Mouse (Mus musculus): Measurements from ENCODE around the gene Ppme1. TPM values are rescaled to one million over a fixed set of nuclear protein-coding genes. Genes with fewer than 3 reads are reported as not detected.

Gene Ppme1
- polyA plus RNA-seq, 1 experiment from 2014 or later, result 118 TPM

DNA sequence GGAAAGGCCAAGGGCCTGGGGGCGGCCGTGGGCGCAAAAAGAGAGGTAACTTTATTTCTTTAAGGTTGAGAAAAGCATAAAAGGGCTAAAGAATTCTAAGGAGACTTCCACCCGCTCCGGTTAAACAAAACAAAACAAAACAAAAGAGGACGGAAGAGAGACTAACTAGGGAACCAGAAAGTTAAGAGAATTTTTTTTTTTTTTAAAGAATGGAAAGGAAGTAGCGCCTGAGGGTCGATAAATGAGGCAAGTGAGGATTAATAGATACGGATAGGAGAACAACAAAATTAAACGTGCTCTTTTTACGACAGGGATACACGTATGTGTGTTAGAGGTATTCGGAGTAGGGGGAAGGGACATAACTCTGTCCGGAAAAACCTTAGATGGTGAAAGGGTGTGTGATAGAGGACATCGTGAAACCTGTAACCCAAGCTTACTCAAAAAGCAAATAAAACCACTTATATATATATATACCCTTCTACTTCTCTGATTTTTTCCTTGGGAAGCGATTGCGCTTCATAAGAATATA, 409 bp upstream of the Ppme1 start:
- Histone ChIP-seq H3K4me1 (replicated peaks) (peaks cover 32% of the 10 kb centered on the region), H3K4me3 (peak overlapping the region; percentile 85), H3K27me3 (ENCODE audit: insufficient read depth, poor library complexity, severe bottlenecking) (no peaks in the 10 kb centered on the region), H3K36me3 (peaks cover 35% of the 10 kb centered on the region), H3K9me3 (no peaks in the 10 kb centered on the region), H3K27ac (peak overlapping the region; percentile 96)
- WGBS, result 8% methylated on average over 17 of the region's 17 CpGs
- no peak for DNase-seq (ENCODE audit: low spot score)

DNA sequence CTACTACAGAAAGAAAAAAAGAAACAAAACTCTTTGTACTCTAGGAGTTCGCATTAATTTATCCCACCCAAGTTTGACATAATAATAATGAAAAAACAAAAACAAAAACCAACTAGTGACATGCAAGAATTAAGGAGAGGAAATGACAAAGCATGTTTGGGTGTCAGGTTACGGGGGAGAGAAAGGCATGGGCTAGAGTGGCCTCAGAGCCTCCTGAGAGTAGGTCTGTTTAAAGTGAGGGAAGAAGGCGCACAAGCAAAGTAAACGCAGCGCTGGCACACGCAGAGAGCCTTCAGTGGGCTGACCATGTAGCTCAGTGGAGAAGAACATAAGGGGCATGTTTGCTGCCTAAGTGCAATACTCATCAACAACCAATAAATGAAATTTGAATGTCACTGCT, 7.2 kb downstream of the Ppme1 start:
- WGBS, result 60% methylated on average over 6 of the region's 6 CpGs
- Histone ChIP-seq H3K27me3 (ENCODE audit: insufficient read depth, poor library complexity, severe bottlenecking) (no peaks in the 10 kb centered on the region), H3K36me3 (peaks cover 28% of the 10 kb centered on the region; the same call in 1 of the 2 replicates), H3K4me1 (replicated peaks) (peaks cover 19% of the 10 kb centered on the region), H3K27ac (no peak overlapping the region), H3K4me3 (no peak overlapping the region), H3K9me3 (no peaks in the 10 kb centered on the region)
- no peak for DNase-seq (ENCODE audit: low spot score)

DNA sequence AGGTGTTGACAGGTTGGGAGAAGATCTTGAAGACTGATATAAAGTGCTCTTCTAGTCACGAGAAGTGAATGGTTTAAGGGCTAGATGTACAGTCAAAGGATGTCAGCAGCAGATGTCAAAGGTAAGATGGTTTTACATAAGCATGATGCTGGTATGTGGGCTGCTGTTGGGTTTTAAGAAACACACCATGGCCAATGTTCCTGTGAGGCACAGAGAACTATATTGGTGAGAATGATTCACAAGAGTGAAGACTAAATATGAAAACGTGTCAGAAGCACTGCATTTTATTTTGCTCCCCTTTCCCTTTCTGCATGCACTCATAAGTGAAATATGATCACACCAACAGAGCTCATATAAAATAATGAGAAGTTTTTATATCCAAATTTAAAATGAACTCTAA, 8.9 kb downstream of the Ppme1 start:
- DNase-seq (ENCODE audit: low spot score), result no peak
- no peak overlapping the region for H3K4me3 ChIP-seq
- peaks cover 8% of the 10 kb centered on the region for H3K4me1 ChIP-seq (replicated peaks)
- peaks cover 27% of the 10 kb centered on the region; the same call in 1 of the 2 replicates for H3K36me3 ChIP-seq
- H3K9me3 ChIP-seq, result no peaks in the 10 kb centered on the region
- H3K27me3 ChIP-seq (ENCODE audit: insufficient read depth, poor library complexity, severe bottlenecking), result no peaks in the 10 kb centered on the region
- H3K27ac ChIP-seq, result no peak overlapping the region
- WGBS, result 89% methylated on average over 2 of the region's 2 CpGs

DNA sequence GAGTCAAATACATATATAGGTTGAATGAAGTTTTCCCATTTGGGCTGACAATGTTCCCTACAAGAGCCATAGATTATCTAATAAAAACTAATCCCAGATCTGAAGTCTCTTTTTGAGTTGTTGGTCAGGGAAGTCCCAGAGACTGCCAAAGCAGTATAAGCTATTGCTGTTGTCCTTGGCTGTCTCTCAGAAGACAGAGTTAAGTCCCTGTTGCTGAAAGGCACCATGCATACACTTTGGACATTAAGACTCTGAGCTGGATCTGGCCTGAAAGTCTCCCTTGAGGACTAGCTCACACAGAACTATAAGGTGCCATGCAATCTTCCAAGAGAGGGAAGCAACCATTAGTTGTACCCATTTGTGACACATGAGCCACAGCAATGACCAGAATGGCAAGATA, 14.3 kb downstream of the Ppme1 start:
- Histone ChIP-seq H3K36me3 (peaks cover 41% of the 10 kb centered on the region), H3K4me3 (no peak overlapping the region), H3K4me1 (replicated peaks) (no peaks in the 10 kb centered on the region), H3K27me3 (ENCODE audit: insufficient read depth, poor library complexity, severe bottlenecking) (no peaks in the 10 kb centered on the region), H3K27ac (no peak overlapping the region), H3K9me3 (no peaks in the 10 kb centered on the region)
- no peak for DNase-seq (ENCODE audit: low spot score)

DNA sequence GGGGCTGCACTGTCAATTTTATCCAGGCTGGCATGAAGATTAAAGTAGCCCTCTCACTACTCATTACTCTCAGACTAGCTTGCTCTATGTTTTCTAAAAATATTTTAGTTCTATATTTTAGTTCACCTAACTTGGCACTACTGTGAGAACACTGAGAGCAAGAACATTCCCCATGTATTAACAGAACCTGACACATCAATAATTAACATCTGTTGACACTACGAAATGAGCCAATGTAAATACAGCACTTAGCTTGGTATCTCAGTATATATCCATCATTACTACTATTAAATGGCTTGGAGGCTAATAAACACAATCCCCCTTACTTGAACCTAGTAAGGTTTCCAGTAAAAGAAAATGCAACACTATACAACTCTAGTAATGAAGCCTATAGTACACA, 15.3 kb downstream of the Ppme1 start:
- no peak for DNase-seq (ENCODE audit: low spot score)
- WGBS, result 99% methylated on average over 1 of the region's 1 CpGs
- H3K4me3 ChIP-seq, result no peak overlapping the region
- no peaks in the 10 kb centered on the region for H3K4me1 ChIP-seq (replicated peaks)
- no peaks in the 10 kb centered on the region for H3K9me3 ChIP-seq
- H3K36me3 ChIP-seq, result peaks cover 50% of the 10 kb centered on the region
- no peaks in the 10 kb centered on the region for H3K27me3 ChIP-seq (ENCODE audit: insufficient read depth, poor library complexity, severe bottlenecking)
- H3K27ac ChIP-seq, result no peak overlapping the region

DNA sequence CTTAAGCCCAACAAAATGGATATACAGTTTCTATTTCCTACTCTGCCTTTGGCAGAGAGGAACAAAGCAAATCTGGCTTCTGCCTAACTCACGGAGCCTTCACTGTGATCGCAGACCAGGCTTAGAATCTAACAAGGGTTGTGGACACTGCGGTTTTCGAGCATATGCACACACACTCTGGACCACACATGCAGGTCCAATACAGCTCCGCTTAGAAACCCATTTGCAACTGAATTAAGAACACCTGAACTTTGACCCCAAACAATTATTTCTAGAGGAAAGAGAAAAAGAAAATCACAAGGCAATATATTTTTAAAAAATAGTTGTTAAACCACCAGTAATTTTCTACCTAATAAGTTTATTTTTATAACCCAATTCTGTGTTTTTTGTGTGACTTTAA, 15.8 kb downstream of the Ppme1 start:
- WGBS, result 86% methylated on average over 5 of the region's 5 CpGs
- no peaks in the 10 kb centered on the region for H3K4me1 ChIP-seq (replicated peaks)
- no peak overlapping the region for H3K27ac ChIP-seq
- no peak for DNase-seq (ENCODE audit: low spot score)
- H3K27me3 ChIP-seq (ENCODE audit: insufficient read depth, poor library complexity, severe bottlenecking), result no peaks in the 10 kb centered on the region
- H3K36me3 ChIP-seq, result peaks cover 54% of the 10 kb centered on the region
- no peaks in the 10 kb centered on the region for H3K9me3 ChIP-seq
- H3K4me3 ChIP-seq, result no peak overlapping the region

DNA sequence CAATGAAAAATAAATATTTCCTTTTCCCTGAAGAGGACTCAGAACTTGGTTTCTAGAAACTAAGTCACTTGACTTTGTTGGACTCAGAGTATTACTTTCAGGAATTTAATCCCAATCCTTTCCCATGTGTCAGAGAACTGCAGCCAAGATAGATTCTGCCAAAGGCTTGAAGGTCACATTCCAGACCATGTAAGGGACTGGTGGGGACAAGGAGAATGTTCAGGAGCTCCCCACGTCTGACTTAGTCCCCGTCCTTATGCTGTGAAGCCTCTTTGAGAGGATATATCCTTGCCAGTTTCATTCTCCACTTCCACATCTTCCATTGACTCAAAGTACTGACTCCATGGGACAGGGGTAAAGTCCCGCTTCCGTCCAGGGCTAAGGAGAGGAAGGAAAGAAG, 17.1 kb downstream of the Ppme1 start:
- WGBS, result 92% methylated on average over 4 of the region's 4 CpGs
- Histone ChIP-seq H3K36me3 (peaks cover 55% of the 10 kb centered on the region), H3K4me1 (replicated peaks) (no peaks in the 10 kb centered on the region), H3K9me3 (no peaks in the 10 kb centered on the region), H3K4me3 (no peak overlapping the region), H3K27ac (no peak overlapping the region), H3K27me3 (ENCODE audit: insufficient read depth, poor library complexity, severe bottlenecking) (no peaks in the 10 kb centered on the region)
- no peak for DNase-seq (ENCODE audit: low spot score)

DNA sequence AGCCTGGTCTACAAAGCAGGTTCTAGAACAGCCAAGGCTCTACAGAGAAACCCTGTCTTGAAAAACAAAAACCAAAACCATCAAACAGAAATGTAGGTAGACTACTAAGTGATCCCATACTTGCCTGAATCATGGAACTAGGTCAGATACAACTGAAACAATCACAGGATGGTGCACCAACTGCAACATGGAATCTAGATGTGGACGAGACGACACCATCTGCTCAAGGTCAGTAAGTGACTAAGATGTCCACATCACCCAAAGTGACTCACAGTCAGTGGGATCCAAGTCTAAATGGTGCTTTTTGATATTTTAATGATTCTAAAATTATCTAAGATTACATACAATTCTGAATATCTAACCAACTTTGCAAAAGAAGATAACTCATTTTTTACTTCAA, 36.2 kb downstream of the Ppme1 start:
- Histone ChIP-seq H3K36me3 (peaks cover 98% of the 10 kb centered on the region), H3K9me3 (no peaks in the 10 kb centered on the region)
- 92% methylated on average over 2 of the region's 2 CpGs for WGBS

DNA sequence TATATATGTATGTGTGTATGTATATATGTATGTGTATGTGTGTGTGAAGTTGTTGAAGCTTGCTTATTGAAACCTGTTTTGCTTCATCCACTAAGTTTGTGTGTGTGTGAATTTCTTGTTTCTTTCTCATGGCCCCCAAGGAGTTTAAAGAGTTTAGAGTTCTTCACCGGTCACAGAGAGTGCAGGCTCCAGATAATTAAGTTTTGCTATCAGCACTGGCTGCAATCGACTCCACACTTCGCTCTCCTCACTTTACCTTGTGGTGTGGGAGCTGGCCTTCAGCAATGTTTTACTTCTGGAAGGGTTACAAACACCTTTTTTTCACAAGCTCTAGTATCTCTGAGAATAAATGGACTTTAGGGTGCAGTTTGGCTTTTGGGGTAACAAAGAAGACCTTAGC, 40.8 kb downstream of the Ppme1 start:
- H3K4me1 ChIP-seq (replicated peaks), result no peaks in the 10 kb centered on the region
- H3K36me3 ChIP-seq, result peaks cover 98% of the 10 kb centered on the region
- H3K27me3 ChIP-seq (ENCODE audit: insufficient read depth, poor library complexity, severe bottlenecking), result no peaks in the 10 kb centered on the region
- no peak overlapping the region for H3K4me3 ChIP-seq
- DNase-seq (ENCODE audit: low spot score), result no peak
- no peaks in the 10 kb centered on the region for H3K9me3 ChIP-seq
- WGBS, result 96% methylated on average over 3 of the region's 3 CpGs
- no peak overlapping the region for H3K27ac ChIP-seq

More for the DNA sequence above, 36.2 kb downstream of the Ppme1 start:
- Histone ChIP-seq H3K27me3 (ENCODE audit: insufficient read depth, poor library complexity, severe bottlenecking) (no peaks in the 10 kb centered on the region), H3K4me1 (replicated peaks) (no peaks in the 10 kb centered on the region), H3K4me3 (no peak overlapping the region), H3K27ac (no peak overlapping the region)
- DNase-seq (ENCODE audit: low spot score), result no peak

DNA sequence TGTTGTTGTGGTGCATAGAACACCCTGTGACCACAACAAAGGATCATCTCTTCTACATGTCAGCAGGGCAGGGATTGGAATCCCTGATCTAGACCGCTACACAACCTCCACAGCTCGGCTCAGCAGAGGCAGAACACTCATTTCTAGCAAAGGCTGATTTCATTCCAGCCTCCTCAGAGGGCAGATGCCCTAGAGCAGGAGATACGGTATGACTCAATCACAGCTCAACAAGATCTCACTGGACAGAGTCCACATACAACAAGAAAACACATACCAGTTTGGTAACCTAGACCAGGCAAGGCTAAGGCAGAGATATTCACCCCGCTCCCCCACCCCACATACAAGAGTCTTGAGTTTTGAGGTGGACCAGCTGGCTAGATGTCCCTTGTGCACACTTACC, 43.5 kb downstream of the Ppme1 start:
- Histone ChIP-seq H3K36me3 (peaks cover 95% of the 10 kb centered on the region), H3K27me3 (ENCODE audit: insufficient read depth, poor library complexity, severe bottlenecking) (no peaks in the 10 kb centered on the region), H3K4me1 (replicated peaks) (no peaks in the 10 kb centered on the region), H3K9me3 (no peaks in the 10 kb centered on the region), H3K4me3 (no peak overlapping the region), H3K27ac (no peak overlapping the region)
- WGBS, result 93% methylated on average over 4 of the region's 4 CpGs
- no peak for DNase-seq (ENCODE audit: low spot score)

DNA sequence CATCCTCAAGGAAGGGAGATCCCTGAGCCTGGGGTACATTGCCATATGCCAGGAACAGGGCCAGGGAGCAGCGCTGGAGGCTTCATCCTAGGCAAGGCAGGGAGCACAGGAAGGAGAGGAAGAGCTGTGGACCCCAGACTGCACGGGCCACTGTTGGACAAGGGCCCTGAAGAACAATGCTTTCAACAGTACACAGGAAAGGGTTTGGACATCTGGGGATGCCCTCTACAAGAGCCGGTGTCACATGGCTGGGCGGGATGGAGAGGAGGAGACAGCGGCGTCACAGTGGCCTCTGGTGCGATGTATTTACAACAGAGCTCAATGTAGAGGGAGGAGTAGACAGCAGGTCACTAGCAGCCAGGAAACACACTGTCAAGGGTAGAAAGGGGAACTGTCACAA, 44.6 kb downstream of the Ppme1 start:
- Histone ChIP-seq H3K9me3 (no peaks in the 10 kb centered on the region), H3K27me3 (ENCODE audit: insufficient read depth, poor library complexity, severe bottlenecking) (no peaks in the 10 kb centered on the region), H3K36me3 (peaks cover 83% of the 10 kb centered on the region), H3K27ac (no peak overlapping the region), H3K4me3 (no peak overlapping the region), H3K4me1 (replicated peaks) (no peaks in the 10 kb centered on the region)
- WGBS, result 91% methylated on average over 7 of the region's 7 CpGs
- DNase-seq (ENCODE audit: low spot score), result no peak

DNA sequence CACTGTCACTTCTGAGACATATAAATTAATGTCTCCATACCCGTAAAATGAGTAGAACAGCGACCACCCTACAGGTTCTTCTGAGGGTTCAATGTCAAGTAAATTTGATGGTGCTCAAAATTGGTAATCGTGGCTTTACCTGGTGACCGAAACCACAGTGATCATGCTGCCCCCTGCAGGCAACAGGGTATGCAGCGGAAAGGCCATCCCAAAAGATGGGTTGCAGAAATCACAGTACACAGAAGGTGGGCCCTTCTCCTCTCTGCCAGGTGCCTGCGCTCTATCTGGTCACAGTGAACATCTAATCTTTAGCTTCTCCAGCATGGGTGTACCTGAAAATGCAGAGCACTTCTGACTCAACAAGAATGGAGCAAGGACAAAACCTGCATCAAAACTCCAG, 46.6 kb downstream of the Ppme1 start:
- WGBS, result 86% methylated on average over 6 of the region's 6 CpGs

DNA sequence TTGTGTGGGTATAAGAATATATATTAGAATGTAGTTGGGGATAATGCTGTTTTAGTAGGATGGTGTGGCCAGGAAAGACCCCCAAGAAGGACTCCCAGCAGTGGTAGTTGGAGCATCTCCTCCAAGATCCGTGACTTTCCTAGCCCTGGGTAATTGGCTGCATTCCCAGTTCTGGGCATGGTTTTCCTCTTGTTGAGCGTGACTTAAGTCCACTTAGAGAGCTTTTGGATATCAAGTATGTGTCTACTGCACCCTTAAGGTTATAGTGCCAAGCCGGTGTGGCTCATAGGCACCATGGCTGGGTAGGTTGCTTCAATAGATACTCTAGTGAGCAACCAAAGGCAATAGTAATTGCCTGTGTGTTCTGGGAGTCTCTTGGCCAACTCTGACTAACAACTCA, 48.4 kb downstream of the Ppme1 start:
- 98% methylated on average over 3 of the region's 3 CpGs for WGBS
- H3K4me3 ChIP-seq, result no peak overlapping the region
- H3K36me3 ChIP-seq, result peaks cover 50% of the 10 kb centered on the region
- no peaks in the 10 kb centered on the region for H3K4me1 ChIP-seq (replicated peaks)
- no peaks in the 10 kb centered on the region for H3K9me3 ChIP-seq
- no peak overlapping the region for H3K27ac ChIP-seq
- no peaks in the 10 kb centered on the region for H3K27me3 ChIP-seq (ENCODE audit: insufficient read depth, poor library complexity, severe bottlenecking)
- DNase-seq (ENCODE audit: low spot score), result no peak

More for the DNA sequence above, 46.6 kb downstream of the Ppme1 start:
- no peaks in the 10 kb centered on the region for H3K4me1 ChIP-seq (replicated peaks)
- no peaks in the 10 kb centered on the region for H3K27me3 ChIP-seq (ENCODE audit: insufficient read depth, poor library complexity, severe bottlenecking)
- H3K9me3 ChIP-seq, result no peaks in the 10 kb centered on the region
- no peak overlapping the region for H3K27ac ChIP-seq
- H3K36me3 ChIP-seq, result peaks cover 66% of the 10 kb centered on the region
- H3K4me3 ChIP-seq, result no peak overlapping the region
- no peak for DNase-seq (ENCODE audit: low spot score)

DNA sequence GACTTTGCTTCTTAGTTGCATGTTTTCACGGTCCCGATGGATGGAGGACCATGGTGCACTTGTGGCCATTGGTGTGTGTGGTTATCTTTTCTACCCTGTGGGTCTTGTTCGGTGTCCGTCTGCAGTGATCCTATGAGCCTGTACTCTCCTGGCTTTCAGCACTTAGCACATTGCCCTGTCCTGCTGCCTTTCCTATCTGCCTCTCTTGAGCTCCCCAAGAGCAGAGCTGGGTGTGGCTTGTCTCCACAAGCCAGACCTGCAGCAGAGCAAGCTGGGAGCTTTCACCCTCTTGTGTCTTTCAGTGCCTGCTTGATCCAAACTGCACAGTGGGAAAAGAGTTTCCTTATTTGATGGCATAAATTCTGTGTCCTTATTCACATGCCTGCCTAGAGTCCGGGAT, 54.6 kb downstream of the Ppme1 start:
- 94% methylated on average over 5 of the region's 5 CpGs for WGBS

More for the DNA sequence above, 54.6 kb downstream of the Ppme1 start:
- no peak overlapping the region for H3K27ac ChIP-seq
- H3K4me1 ChIP-seq (replicated peaks), result no peaks in the 10 kb centered on the region
- no peaks in the 10 kb centered on the region for H3K27me3 ChIP-seq (ENCODE audit: insufficient read depth, poor library complexity, severe bottlenecking)
- no peak for DNase-seq (ENCODE audit: low spot score)
- no peak overlapping the region for H3K4me3 ChIP-seq
- H3K9me3 ChIP-seq, result no peaks in the 10 kb centered on the region
- peaks cover 3% of the 10 kb centered on the region; the same call in 1 of the 2 replicates for H3K36me3 ChIP-seq

Data from hindbrain, embryonic 10.5 days (tissue).